Mouse (Mus musculus) hindbrain, embryonic 16.5 days (tissue): ENCODE measurements at regions not wholly inside any gene's neighbourhood (a gene's known extent, or its start where the extent isn't known, plus 50 kb on each side); places are given as distances from the start of the nearest gene placed in this dataset.

Experiments
- ATAC-seq: fragments of 200-750 bp; cut with Nextera tagmentation; 2 replicates; pipeline ENCODE4 v1.8.0; 2017; ENCODE audit warnings: moderate TSS enrichment, moderate library complexity
- H3K27ac ChIP-seq: fragments of 300-500 bp; sonication (generic); 2 replicates; pipeline ENCODE4 v1.5.1; 2014; ENCODE audit warnings: low read depth, mild to moderate bottlenecking, control low read depth, low read length, moderate library complexity
- H3K27me3 ChIP-seq: fragments of 300-500 bp; sonication (generic); replicated peaks from 2 replicates; pipeline ENCODE4 v1.6.1; 2014; ENCODE audit warnings: low read length; ENCODE audit not compliant: control insufficient read depth, insufficient read depth
- H3K36me3 ChIP-seq: fragments of 300-500 bp; sonication (generic); 2 replicates; pipeline ENCODE4 v1.6.1; 2014; ENCODE audit warnings: mild to moderate bottlenecking, low read length, moderate library complexity, mixed read lengths; ENCODE audit not compliant: control insufficient read depth, insufficient read depth
- H3K4me1 ChIP-seq: fragments of 300-500 bp; sonication (generic); 2 replicates; pipeline ENCODE4 v1.6.1; 2014; ENCODE audit warnings: low read depth, low read length; ENCODE audit not compliant: control insufficient read depth, insufficient read depth
- H3K4me2 ChIP-seq: fragments of 300-500 bp; sonication (generic); 2 replicates; pipeline ENCODE4 v1.6.1; 2014; ENCODE audit warnings: mild to moderate bottlenecking, low read length, control low read depth, moderate library complexity
- H3K4me3 ChIP-seq: fragments of 300-500 bp; sonication (generic); 2 replicates; pipeline ENCODE4 v1.5.1; 2014; ENCODE audit warnings: mild to moderate bottlenecking, low read length, control low read depth, moderate library complexity
- H3K9ac ChIP-seq: fragments of 300-500 bp; sonication (generic); 2 replicates; pipeline ENCODE4 v1.6.1; 2014; ENCODE audit warnings: low read depth, mild to moderate bottlenecking, control low read depth, low read length, moderate library complexity
- H3K9me3 ChIP-seq: fragments of 300-500 bp; sonication (generic); 2 replicates; pipeline ENCODE4 v1.6.1; 2014; ENCODE audit warnings: mild to moderate bottlenecking, low read length, moderate library complexity; ENCODE audit not compliant: control insufficient read depth
- WGBS: fragments of 180-500 bp; shearing (Covaris S2); extraction: QIAGEN DNeasy Blood & Tissue Kit; methylation state at CpG from one replicate; pipeline ENCODE4 v1.1.7; 2014; 5-methylcytosine and 5-hydroxymethylcytosine counted together

DNA sequence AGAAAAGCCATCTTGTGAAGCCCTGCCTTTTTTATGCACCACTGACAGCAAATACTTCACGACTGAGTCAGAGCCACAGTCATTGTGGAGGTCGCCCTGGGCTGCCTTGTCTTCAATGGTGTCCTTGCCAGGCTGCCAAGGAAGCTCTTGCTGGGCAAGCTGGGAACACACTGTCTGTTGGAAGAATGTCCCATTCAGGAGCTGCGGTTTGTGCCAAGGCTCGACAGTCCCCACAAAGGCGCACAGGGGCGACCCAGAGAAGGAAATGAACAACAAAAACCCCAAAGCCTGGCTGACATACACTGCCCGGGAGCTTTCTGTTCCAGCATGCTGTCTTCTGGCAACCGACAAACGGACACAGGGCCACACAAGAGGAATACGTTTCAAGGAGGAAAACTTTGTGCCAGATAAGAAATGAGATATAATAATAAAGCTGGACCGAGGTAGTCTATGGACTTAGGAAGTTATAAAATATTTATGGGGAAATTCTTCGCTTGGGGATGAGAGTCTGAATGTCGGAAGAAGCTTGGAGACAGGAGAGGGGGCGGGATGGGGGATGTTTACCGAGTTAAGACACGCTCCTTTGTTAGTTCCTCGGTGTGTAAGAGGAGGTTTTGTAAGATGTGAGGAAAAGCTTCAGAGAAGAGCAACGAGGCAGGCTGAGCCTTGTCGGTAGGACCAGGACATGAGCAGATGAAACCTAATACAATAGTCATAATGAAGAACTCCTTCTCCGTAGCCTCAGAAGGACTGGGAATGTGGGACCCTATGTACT, 261.5 kb downstream of the Fzd1 start:
- peak; percentile 93 for ATAC-seq
- WGBS = 14% methylated on average over 20 of the region's 20 CpGs
- H3K4me2 ChIP-seq = peak overlapping the region; percentile 38
- no peaks in the 10 kb centered on the region for H3K36me3 ChIP-seq
- H3K27ac ChIP-seq = peak overlapping the region; percentile 32; the same call in 1 of the 2 replicates
- no peaks in the 10 kb centered on the region; the same call in 1 of the 2 replicates for H3K27me3 ChIP-seq
- H3K9ac ChIP-seq = no peak overlapping the region
- no peaks in the 10 kb centered on the region for H3K9me3 ChIP-seq
- H3K4me1 ChIP-seq = peaks cover 8% of the 10 kb centered on the region
- peak overlapping the region; percentile 9; the same call in 1 of the 2 replicates for H3K4me3 ChIP-seq

DNA sequence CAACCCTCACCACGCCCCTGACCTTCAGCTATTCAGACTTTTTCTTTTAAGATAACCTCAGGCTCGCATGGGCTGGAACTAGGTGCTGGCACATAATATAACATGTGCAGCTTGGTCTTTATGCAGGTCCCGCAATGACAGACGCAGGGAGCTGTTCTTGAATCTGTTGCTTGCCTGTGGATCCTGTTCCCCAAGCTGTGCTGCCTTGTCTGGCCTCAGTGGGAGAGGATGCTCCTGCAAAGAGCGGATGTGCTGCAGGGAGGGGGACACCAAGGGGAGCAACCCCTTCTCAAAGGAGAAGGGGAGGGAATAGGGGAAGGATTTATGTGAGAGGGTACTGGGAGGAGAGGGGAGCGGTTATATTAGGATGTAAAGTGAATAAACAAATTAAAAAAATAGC, 262.4 kb downstream of the Fzd1 start:
- WGBS = 38% methylated on average over 6 of the region's 6 CpGs
- Histone ChIP-seq H3K27ac (no peak overlapping the region), H3K9ac (no peak overlapping the region), H3K27me3 (no peaks in the 10 kb centered on the region; the same call in 1 of the 2 replicates), H3K36me3 (no peaks in the 10 kb centered on the region), H3K4me2 (no peak overlapping the region), H3K9me3 (no peaks in the 10 kb centered on the region), H3K4me1 (peaks cover 8% of the 10 kb centered on the region), H3K4me3 (no peak overlapping the region)
- ATAC-seq = peak; percentile 41

DNA sequence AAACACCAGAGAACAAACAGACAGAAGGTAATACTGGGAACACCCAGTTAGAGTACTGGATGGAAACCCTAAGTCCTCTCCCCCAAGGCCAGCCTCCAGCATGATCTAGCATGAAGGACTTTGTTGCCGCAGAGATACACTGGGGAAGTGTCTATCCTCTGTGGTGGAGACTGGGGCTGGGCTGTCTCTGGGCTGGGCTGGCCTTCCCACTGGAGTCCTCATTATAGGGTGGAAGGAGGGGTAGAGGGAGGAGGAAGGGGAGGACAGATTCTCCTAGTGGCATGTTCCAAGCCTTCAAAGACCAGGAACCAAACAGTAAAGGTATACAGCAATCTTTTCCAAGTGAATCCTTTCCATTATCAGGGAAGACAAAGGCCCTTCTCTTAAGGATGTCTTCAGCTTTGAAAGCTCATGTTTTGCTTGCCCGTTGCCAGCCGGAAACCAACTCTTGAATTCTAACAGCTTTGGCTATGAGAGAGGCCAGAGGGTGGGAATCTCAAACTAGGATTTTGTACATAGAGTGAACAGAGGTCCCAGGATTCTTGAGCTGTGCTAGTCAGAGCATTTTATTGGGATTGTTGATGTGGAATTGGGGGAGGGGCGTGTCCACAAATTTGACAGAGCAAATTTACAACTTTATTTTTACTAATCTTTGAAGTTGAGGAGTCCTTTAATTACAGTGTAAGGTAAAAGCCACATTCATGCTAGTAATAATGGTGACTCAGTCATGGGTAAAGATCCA, 271.3 kb downstream of the Fzd1 start:
- Histone ChIP-seq H3K9ac (no peak overlapping the region), H3K4me3 (no peak overlapping the region), H3K9me3 (no peaks in the 10 kb centered on the region), H3K4me1 (peaks cover 22% of the 10 kb centered on the region), H3K27ac (peak overlapping the region; percentile 71), H3K4me2 (no peak overlapping the region), H3K27me3 (no peaks in the 10 kb centered on the region), H3K36me3 (no peaks in the 10 kb centered on the region)
- peak; percentile 80 for ATAC-seq
- WGBS = 80% methylated on average over 4 of the region's 4 CpGs

DNA sequence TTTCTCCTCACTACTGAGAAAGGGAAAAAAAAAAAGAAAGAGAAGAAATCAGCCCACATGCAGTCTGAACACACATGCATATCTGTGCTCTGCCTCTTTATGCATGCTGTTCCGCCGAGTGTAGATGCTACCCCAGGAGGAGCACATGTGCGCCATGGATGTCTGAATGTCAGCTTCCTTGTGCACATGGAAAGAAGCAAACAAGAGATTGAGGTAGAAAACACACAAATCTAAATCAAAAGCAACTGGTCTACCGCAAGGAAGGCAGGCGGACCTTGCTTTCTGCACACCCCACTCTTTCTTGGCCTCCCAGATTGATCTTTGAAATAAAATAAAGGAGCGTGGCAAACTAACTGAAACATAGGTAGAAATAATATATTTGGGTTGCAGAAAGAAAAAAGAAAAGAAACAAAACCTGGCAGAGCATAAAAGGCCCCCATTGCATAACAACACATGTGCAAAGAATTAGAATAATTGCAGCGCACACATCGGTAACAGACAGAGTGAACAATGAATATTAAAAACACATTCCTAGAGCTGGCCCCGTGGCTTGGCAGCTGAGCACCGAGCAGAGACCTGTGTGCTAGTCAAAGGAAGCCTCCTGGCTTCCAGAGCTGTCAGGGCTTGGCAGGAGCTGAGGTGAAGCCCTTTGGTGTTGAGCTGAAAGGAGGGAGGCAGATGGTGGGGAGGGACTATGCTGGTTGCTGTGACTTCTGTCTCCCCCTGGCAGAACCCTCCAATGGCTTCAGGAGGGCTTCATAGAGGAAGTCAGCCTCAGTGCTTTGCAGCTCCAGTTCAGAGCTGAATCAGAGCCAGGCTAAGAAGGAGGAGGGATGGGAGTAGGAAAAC, 272.1 kb downstream of the Fzd1 start:
- 21% methylated on average over 10 of the region's 10 CpGs for WGBS
- ATAC-seq = peak; percentile 95
- peak overlapping the region; percentile 18; the same call in 1 of the 2 replicates for H3K4me2 ChIP-seq
- H3K4me1 ChIP-seq = peaks cover 22% of the 10 kb centered on the region
- H3K4me3 ChIP-seq = no peak overlapping the region
- peak overlapping the region; percentile 71 for H3K27ac ChIP-seq
- no peak overlapping the region for H3K9ac ChIP-seq
- H3K27me3 ChIP-seq = no peaks in the 10 kb centered on the region
- H3K9me3 ChIP-seq = no peaks in the 10 kb centered on the region
- H3K36me3 ChIP-seq = no peaks in the 10 kb centered on the region

DNA sequence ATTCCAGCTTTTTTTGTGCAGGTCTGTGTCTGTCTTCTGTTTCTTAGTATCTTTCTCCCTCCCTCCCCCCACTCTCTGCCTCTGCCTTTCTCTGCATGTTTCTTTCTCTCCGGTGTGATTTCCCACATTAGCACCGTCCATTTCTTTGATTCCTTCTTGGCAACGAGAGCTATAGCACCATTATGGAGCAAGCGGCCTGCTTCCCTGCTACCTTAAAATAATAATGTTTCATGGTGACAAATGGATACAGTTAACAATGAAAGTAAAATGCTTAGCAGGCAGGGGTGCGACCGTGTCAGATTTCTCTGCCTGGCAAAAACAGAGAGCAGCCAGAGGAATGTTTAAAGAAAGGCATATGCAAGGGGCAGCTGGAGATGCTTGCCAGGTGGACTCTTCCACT, 273.1 kb downstream of the Fzd1 start:
- H3K27me3 ChIP-seq = no peaks in the 10 kb centered on the region
- 10% methylated on average over 6 of the region's 6 CpGs for WGBS
- H3K9ac ChIP-seq = no peak overlapping the region
- H3K4me2 ChIP-seq = peak overlapping the region; percentile 20; the same call in 1 of the 2 replicates
- H3K36me3 ChIP-seq = no peaks in the 10 kb centered on the region
- peak; percentile 29; the same call in 1 of the 2 replicates for ATAC-seq
- peak overlapping the region; percentile 72 for H3K27ac ChIP-seq
- peaks cover 22% of the 10 kb centered on the region for H3K4me1 ChIP-seq
- no peaks in the 10 kb centered on the region for H3K9me3 ChIP-seq
- no peak overlapping the region for H3K4me3 ChIP-seq

DNA sequence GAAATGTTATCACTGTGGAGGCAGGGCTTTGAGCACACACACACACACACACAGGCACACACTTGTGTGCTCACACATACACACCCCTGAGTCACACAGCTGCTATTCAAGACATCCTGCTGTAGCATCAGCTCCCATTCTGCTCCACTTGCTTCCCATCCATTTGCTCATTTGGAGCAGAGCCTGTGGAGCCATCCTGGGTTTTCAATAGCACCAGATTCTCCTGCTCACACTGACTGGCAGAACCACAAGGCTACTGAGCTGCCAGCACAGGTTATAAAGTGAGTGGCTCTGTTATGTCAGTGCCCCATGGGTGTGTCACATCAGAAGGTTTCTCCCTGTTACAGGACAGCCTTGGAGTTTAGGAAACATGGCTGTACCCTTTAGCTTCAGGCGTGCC, 273.7 kb downstream of the Fzd1 start:
- H3K36me3 ChIP-seq = no peaks in the 10 kb centered on the region
- H3K4me2 ChIP-seq = no peak overlapping the region
- H3K4me1 ChIP-seq = peaks cover 22% of the 10 kb centered on the region
- ATAC-seq = peak; percentile 38; the same call in 1 of the 2 replicates
- 57% methylated on average over 1 of the region's 1 CpGs for WGBS
- peak overlapping the region; percentile 72 for H3K27ac ChIP-seq
- no peak overlapping the region for H3K4me3 ChIP-seq
- H3K9ac ChIP-seq = no peak overlapping the region
- H3K27me3 ChIP-seq = no peaks in the 10 kb centered on the region
- no peaks in the 10 kb centered on the region for H3K9me3 ChIP-seq

DNA sequence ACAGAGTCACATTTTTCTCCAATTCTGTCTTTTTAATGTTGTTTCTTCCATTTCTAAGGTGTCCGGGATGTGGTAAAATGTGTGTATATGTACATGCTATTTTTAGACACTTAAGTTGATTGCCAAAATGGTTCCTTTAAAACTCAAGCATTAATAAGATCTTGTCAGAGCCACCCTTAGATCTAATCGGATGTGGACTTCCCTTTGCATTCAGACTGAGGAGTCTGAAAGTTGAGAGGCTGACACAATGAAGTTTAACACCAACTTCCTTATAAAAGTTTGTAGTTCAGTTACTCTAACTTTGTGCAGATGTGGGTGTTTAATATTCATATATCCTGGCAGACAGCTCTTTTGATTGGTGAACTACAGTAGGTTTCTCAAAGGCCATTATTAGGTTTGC, 282.1 kb downstream of the Mterf1b start:
- 81% methylated on average over 2 of the region's 2 CpGs for WGBS
- no peak overlapping the region for H3K4me2 ChIP-seq
- ATAC-seq = no peak
- no peaks in the 10 kb centered on the region for H3K36me3 ChIP-seq
- no peak overlapping the region for H3K27ac ChIP-seq
- no peaks in the 10 kb centered on the region for H3K4me1 ChIP-seq
- H3K9ac ChIP-seq = no peak overlapping the region
- H3K4me3 ChIP-seq = no peak overlapping the region
- H3K9me3 ChIP-seq = no peaks in the 10 kb centered on the region
- H3K27me3 ChIP-seq = no peaks in the 10 kb centered on the region
